Mouse (Mus musculus) CH12.LX (cell line): ENCODE data around the gene Suox. TPM values are rescaled to one million over a fixed set of nuclear protein-coding genes. Genes with fewer than 3 reads are reported as not detected.
A peak's percentile ranks its signal among the peaks of the same experiment; 100 is the strongest.

Experiments
- DNase-seq: peaks from one replicate; pipeline ENCODE4 v3.0.0-alpha.2; 2013; ENCODE audit errors: extremely low read depth
- H3K27ac ChIP-seq: 2 replicates; pipeline ENCODE4 v1.5.1; 2012; ENCODE audit warnings: low read depth, mild to moderate bottlenecking, control low read depth, moderate library complexity; ENCODE audit not compliant: insufficient read depth
- H3K27me3 ChIP-seq: replicated peaks from 2 replicates; pipeline ENCODE3; 2012; ENCODE audit warnings: inconsistent platforms
- H3K36me3 ChIP-seq, 2 experiments: replicated peaks in 1 of 2; 2 replicates each; pipeline versions ENCODE3 to v1.6.1; 2012; ENCODE audit warnings: inconsistent platforms in 1 of 2, low read length in 1 of 2, mild to moderate bottlenecking in 1 of 2, mixed read lengths in 1 of 2, moderate library complexity in 1 of 2; ENCODE audit not compliant: control insufficient read depth in 1 of 2, insufficient read depth in 1 of 2
- H3K4me1 ChIP-seq, 2 experiments: 2 replicates each; pipeline ENCODE4 v1.6.1; 2012; ENCODE audit warnings: inconsistent platforms in 1 of 2, moderate library complexity in 1 of 2; ENCODE audit not compliant: insufficient read depth in 2 of 2, control insufficient read depth in 1 of 2
- H3K4me2 ChIP-seq: 2 replicates; pipeline ENCODE4 v1.6.1; 2012; ENCODE audit warnings: low read depth, mild to moderate bottlenecking, control low read depth; ENCODE audit not compliant: poor library complexity, insufficient read depth, severe bottlenecking
- H3K4me3 ChIP-seq, 3 experiments: fragments of 150-350 bp in 1 of 3; sonication (generic) in 1 of 3; replicated peaks in 1 of 3; 2 replicates each; pipeline versions ENCODE3 to v1.5.1; 2011 to 2012; ENCODE audit warnings: low read depth in 2 of 3, low read length in 2 of 3, mild to moderate bottlenecking in 2 of 3, moderate library complexity in 2 of 3, control low read depth in 1 of 3, improper control_type of control experiment in 1 of 3, inconsistent platforms in 1 of 3, mixed read lengths in 1 of 3; ENCODE audit not compliant: poor library complexity in 1 of 3
- H3K79me2 ChIP-seq: replicated peaks from 2 replicates; pipeline ENCODE4 v1.6.1; 2012; ENCODE audit warnings: mild to moderate bottlenecking, moderate library complexity; ENCODE audit not compliant: control insufficient read depth, poor library complexity, insufficient read depth, severe bottlenecking; ENCODE audit errors: extremely low read depth
- H3K9ac ChIP-seq: 2 replicates; pipeline ENCODE4 v1.6.1; 2012; ENCODE audit warnings: low read depth, mild to moderate bottlenecking, control low read depth, moderate library complexity; ENCODE audit not compliant: insufficient read depth
- H3K9me3 ChIP-seq: replicated peaks from 2 replicates; pipeline ENCODE3; 2012; ENCODE audit warnings: low read length, inconsistent platforms, mixed read lengths
- CHD1 ChIP-seq: IDR thresholded peaks from 2 replicates; pipeline ENCODE4 v1.6.1; 2012; ENCODE audit warnings: low read depth, low read length, improper control_type of control experiment, inconsistent platforms
- CHD2 ChIP-seq: IDR thresholded peaks from 2 replicates; pipeline ENCODE4 v1.6.1; 2011; ENCODE audit warnings: low read length, improper control_type of control experiment
- ELF1 ChIP-seq: IDR thresholded peaks from 2 replicates; pipeline ENCODE4 v1.6.1; 2014; ENCODE audit warnings: low read depth, mild to moderate bottlenecking, inconsistent platforms, low read length, improper control_type of control experiment
- EP300 ChIP-seq: IDR thresholded peaks from 2 replicates; pipeline ENCODE4 v1.6.1; 2011; ENCODE audit warnings: low read length, improper control_type of control experiment
- GABPA ChIP-seq: IDR thresholded peaks from 2 replicates; pipeline ENCODE4 v1.6.1; 2012; ENCODE audit warnings: low read depth, low read length, improper control_type of control experiment, inconsistent platforms; ENCODE audit not compliant: insufficient replicate concordance
- HCFC1 ChIP-seq: IDR thresholded peaks from 2 replicates; pipeline ENCODE4 v1.6.1; 2012; ENCODE audit warnings: low read depth, mild to moderate bottlenecking, inconsistent platforms, low read length, improper control_type of control experiment
- IRF4 ChIP-seq: IDR thresholded peaks from 2 replicates; pipeline ENCODE4 v1.6.1; 2014; ENCODE audit warnings: low read depth, mild to moderate bottlenecking, inconsistent platforms, low read length, improper control_type of control experiment
- JUN ChIP-seq: IDR thresholded peaks from 2 replicates; pipeline ENCODE4 v1.6.1; 2011; ENCODE audit warnings: low read depth, mild to moderate bottlenecking, low read length, improper control_type of control experiment, moderate library complexity; ENCODE audit not compliant: insufficient read depth
- MAFK ChIP-seq: IDR thresholded peaks from 2 replicates; pipeline ENCODE4 v1.6.1; 2011; ENCODE audit warnings: low read length, improper control_type of control experiment; ENCODE audit not compliant: insufficient replicate concordance
- MAX ChIP-seq: IDR thresholded peaks from 2 replicates; pipeline ENCODE4 v1.6.1; 2011; ENCODE audit warnings: low read length, improper control_type of control experiment
- MAZ ChIP-seq: IDR thresholded peaks from 2 replicates; pipeline ENCODE4 v1.6.1; 2012; ENCODE audit warnings: low read depth, mild to moderate bottlenecking, inconsistent platforms, low read length, improper control_type of control experiment, moderate library complexity
- MEF2A ChIP-seq: IDR thresholded peaks from 2 replicates; pipeline ENCODE4 v1.6.1; 2014; ENCODE audit warnings: low read depth, mild to moderate bottlenecking, inconsistent platforms, low read length, improper control_type of control experiment, borderline replicate concordance
- MYC ChIP-seq: IDR thresholded peaks from 2 replicates; pipeline ENCODE4 v1.6.1; 2011; ENCODE audit warnings: low read depth, mild to moderate bottlenecking, improper control_type of control experiment, low read length
- NRF1 ChIP-seq: IDR thresholded peaks from 2 replicates; pipeline ENCODE4 v1.6.1; 2014; ENCODE audit warnings: low read depth, mild to moderate bottlenecking, inconsistent platforms, low read length, improper control_type of control experiment, moderate library complexity
- PAX5 ChIP-seq: IDR thresholded peaks from 2 replicates; pipeline ENCODE4 v1.6.1; 2012; ENCODE audit warnings: low read length, inconsistent platforms, mixed read lengths
- POLR2A ChIP-seq: IDR thresholded peaks from 2 replicates; pipeline ENCODE4 v1.6.1; 2011; ENCODE audit warnings: low read depth, mild to moderate bottlenecking, improper control_type of control experiment, low read length
- POLR2AphosphoS2 ChIP-seq: IDR thresholded peaks from 2 replicates; pipeline ENCODE4 v1.6.1; 2011; ENCODE audit warnings: low read depth, low read length, improper control_type of control experiment
- RAD21 ChIP-seq: IDR thresholded peaks from 2 replicates; pipeline ENCODE4 v1.6.1; 2011; ENCODE audit warnings: low read depth, mild to moderate bottlenecking, low read length, improper control_type of control experiment, moderate library complexity
- RCOR1 ChIP-seq: conservative IDR thresholded peaks from 2 replicates; pipeline ENCODE4 v1.6.1; 2012; ENCODE audit warnings: low read depth, mild to moderate bottlenecking, inconsistent platforms, low read length, improper control_type of control experiment
- SIN3A ChIP-seq: IDR thresholded peaks from 2 replicates; pipeline ENCODE4 v1.6.1; 2012; ENCODE audit warnings: low read length, improper control_type of control experiment, inconsistent platforms
- TCF12 ChIP-seq: IDR thresholded peaks from 2 replicates; pipeline ENCODE4 v1.6.1; 2014; ENCODE audit warnings: low read depth, mild to moderate bottlenecking, inconsistent platforms, low read length, improper control_type of control experiment
- UBTF ChIP-seq: IDR thresholded peaks from 2 replicates; pipeline ENCODE4 v1.6.1; 2012; ENCODE audit warnings: low read depth, mild to moderate bottlenecking, inconsistent platforms, low read length, improper control_type of control experiment, moderate library complexity
- USF1 ChIP-seq: IDR thresholded peaks from 2 replicates; pipeline ENCODE4 v1.6.1; 2014; ENCODE audit warnings: low read depth, mild to moderate bottlenecking, inconsistent platforms, low read length, improper control_type of control experiment
- dilution Hi-C: fragments of 300-500 bp; cut with MboI; formaldehyde crosslinking; loops from 2 replicates; pipeline ENCODE4 v1.14.3; 2020; ENCODE audit warnings: low sequenced_read_pairs; ENCODE audit not compliant: extremely low pct_unique_long_range_greater_than_20kb, extremely low pct_ligation_motif_present
- in situ Hi-C: fragments of 300-500 bp; cut with MboI; formaldehyde crosslinking; loops from 3 replicates; pipeline ENCODE4 v1.14.3; 2019; ENCODE audit warnings: low sequenced_read_pairs, low pct_ligation_motif_present, low pct_unique_long_range_greater_than_20kb, mixed read lengths
- polyA plus RNA-seq: library from polyadenylated mRNA; unstranded; fragments of >175 nt; gene quantifications from 2 replicates; pipeline ENCODE4 v1.2.1, GENCODE M21; 2012; ENCODE audit warnings: low read depth; ENCODE audit not compliant: insufficient read length
- total RNA-seq, 2 experiments: library from RNA; depleted of rRNA; stranded (reverse); fragments of 300-350 nt in 1 of 2; fragments of >200 nt in 1 of 2; gene quantifications; 2 replicates each; pipeline ENCODE4 v1.2.3; 2012 to 2014

Gene Suox
- total and polyA plus RNA-seq, 3 experiments: 9.0 to 11.4 (median 10.5) TPM

DNA sequence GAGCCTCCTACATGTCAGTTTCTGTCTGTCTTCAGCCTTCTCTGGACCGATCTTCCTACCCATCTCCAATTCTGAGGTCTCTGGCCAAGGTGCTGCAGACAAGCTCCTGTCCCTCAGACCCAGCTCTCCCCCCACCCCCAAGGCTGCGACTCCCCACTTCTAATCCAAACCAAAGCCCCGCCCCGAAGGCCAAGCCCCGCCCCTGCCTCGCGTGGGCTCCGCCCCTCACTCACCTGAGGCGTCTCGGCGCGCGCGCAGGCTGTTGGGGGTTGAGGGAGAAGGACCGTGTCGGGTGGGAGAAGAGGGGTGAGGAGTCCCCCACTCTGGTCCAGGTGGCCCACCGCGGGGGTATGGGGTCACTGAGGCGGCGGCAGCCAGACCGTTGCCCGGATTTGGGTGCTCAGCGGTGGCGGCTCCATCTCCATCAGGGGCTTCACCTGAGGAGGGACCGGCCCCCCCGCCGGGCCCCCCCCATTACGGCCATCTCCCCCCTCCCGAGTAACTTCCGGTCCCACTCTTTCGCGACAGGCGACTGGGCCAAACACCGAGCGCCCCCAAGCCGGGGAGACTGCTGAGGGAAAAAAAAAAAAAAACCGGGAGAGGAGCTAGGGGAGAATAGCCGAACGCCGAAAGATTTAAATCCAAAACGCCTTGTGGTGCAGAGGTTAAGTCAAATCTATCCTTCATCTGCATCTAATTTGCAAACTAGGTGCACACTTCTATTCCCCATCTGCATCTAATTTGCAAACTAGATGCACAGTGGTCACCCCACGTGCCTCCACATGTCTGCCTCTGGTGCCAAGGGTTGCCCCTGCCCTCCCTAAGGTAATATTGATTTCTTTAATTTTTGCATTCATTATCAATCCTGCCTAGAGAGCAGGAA, 4.8 kb downstream of the Suox start (continued):
- peak; percentile 47 for TF ChIP-seq USF1
- no peak for TF ChIP-seq RAD21
- TF ChIP-seq CHD2: no peak

DNA sequence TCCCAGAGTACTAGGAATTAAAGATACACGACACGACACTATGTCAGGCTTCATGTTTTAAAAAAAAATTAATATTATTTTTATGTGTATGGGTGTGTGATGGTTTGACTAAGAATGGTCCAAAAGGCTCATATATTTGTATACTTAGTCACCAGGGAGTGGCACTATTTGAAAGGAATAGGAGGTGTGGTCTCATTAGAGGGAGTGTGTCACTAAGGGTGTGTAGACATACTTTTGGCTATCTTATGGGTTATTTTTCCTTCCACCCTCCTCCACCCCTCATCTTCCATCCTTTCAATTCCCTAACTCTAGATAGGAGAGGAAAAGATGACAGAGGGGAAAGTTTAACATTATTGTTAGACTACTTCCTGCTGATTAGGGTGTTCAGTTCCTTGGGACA, 8.1 kb downstream of the Suox start:
- Histone ChIP-seq H3K9me3 (no peaks in the 10 kb centered on the region), H3K4me2 (no peak overlapping the region), H3K27ac (no peak overlapping the region), H3K79me2 (no peaks in the 10 kb centered on the region), H3K4me3 (no peak overlapping the region), H3K4me1 (peaks cover 11 to 27% of the 10 kb centered on the region in 2 experiments), H3K9ac (no peak overlapping the region), H3K36me3 (peaks cover 0 to 5% of the 10 kb centered on the region in 2 experiments), H3K27me3 (peaks cover 2% of the 10 kb centered on the region)
- DNase-seq: no peak
- no peak for TF ChIP-seq MEF2A
- TF ChIP-seq MAZ: no peak
- TF ChIP-seq NRF1: no peak
- no peak for TF ChIP-seq MAFK
- no peak for TF ChIP-seq MAX
- TF ChIP-seq POLR2AphosphoS2: no peak
- TF ChIP-seq ELF1: no peak
- no peak for TF ChIP-seq MYC
- no peak for TF ChIP-seq GABPA
- no peak for TF ChIP-seq SIN3A
- TF ChIP-seq POLR2A: no peak
- TF ChIP-seq PAX5: no peak
- no peak for TF ChIP-seq USF1
- no peak for TF ChIP-seq TCF12
- TF ChIP-seq RCOR1: no peak
- TF ChIP-seq CHD2: no peak
- no peak for TF ChIP-seq JUN
- in situ Hi-C loops: no loop called here
- dilution Hi-C loops: no loop called here

DNA sequence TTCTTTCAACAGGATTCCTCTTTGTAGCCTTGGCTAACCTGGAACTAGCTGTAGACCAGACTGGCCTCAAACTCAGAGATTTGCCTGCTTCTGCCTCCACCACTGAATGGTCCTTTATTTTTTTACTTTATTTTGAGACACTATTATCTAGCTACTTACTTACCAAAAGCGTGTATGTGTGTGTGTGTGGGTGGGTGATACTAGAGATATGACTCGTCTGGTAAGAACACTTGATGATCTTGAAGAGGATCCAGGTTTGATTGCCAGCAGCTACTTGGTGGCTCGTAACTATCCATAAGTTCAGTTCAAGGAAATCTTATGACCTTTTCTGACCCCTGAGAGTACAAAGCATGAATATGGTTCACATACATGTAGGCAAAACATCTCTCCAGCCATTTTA, 8.6 kb downstream of the Suox start:
- TF ChIP-seq POLR2AphosphoS2 (no peak), CHD1 (no peak), IRF4 (no peak), UBTF (no peak), HCFC1 (no peak), SIN3A (no peak), EP300 (no peak), USF1 (no peak)
- Histone ChIP-seq H3K9me3 (no peaks in the 10 kb centered on the region), H3K27ac (no peak overlapping the region), H3K4me1 (peaks cover 6 to 22% of the 10 kb centered on the region in 2 experiments), H3K9ac (no peak overlapping the region), H3K36me3 (no peaks in the 10 kb centered on the region), H3K4me2 (no peak overlapping the region), H3K4me3 (no peak overlapping the region), H3K79me2 (no peaks in the 10 kb centered on the region), H3K27me3 (peaks cover 2% of the 10 kb centered on the region)
- DNase-seq: no peak
- dilution Hi-C loops (no loop called here), in situ Hi-C loops (no loop called here)
